Mouse (Mus musculus) testis, adult 2 months (tissue): ENCODE data around the gene Upp2.

Experiments
- CTCF ChIP-seq: fragments of 200-500 bp; IDR thresholded peaks from 2 replicates; pipeline ENCODE4 v1.5.1; 2012; ENCODE audit warnings: low read depth, mild to moderate bottlenecking, inconsistent platforms, low read length, moderate library complexity; ENCODE audit not compliant: control insufficient read depth, insufficient read depth, insufficient replicate concordance
- POLR2A ChIP-seq: fragments of 200-500 bp; IDR thresholded peaks from 2 replicates; pipeline ENCODE4 v1.6.1; 2012; ENCODE audit warnings: low read depth, mild to moderate bottlenecking, inconsistent platforms, low read length, moderate library complexity; ENCODE audit not compliant: control insufficient read depth

GRCm38 (mm10) chr2:58703226-58703625, 136.1 kb downstream of the Upp2 start:
- TF ChIP-seq CTCF, result no peak
- no peak for TF ChIP-seq POLR2A
